Mouse (Mus musculus) kidney, adult 8-10 months (tissue): ENCODE results near the gene Pdik1l.

Experiments used
- DNase-seq, 2 experiments: peaks; one replicate each; pipeline ENCODE4 v3.0.0; 2022

The Pdik1l gene

DNA sequence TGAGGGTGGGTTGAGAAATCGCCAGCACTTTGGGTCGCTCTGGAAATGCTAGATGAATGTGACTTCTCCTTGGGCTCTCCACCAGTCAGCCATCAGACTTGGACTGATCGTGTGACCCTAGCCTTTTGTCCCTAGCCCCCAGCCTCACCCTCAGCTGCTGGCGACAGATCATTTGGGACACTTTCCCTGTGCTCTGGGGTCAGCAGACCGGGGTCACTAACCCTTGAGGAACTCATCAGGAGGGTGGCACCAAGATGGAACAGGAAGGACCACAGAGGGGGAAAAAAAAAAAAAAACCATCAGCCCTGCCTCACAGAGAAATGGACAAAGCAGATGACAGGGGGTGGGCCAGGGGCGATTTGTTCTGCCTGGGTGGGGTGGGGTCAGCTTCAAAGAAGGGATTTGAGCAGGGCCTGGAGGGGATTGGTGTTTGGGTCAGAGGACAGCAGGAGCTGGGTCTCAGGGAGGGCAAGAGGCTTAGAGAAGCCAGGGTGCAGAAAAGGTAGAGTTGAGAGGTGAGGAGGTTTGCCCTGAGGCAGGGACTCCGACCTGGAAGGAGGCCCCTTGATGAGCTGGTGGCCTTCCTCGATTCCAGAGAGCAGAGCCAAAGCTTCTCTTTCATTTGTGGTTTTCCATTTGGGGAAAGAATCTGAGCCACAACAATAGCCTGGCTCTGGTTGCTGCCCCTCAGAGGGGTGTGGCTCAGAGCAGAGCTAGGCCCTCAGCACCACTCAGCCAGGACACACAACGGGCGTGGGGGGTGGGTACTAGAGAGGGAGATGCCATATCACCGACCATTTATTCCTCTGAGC lies 30.3 kb downstream of the Pdik1l start:
- no peak for DNase-seq

DNA sequence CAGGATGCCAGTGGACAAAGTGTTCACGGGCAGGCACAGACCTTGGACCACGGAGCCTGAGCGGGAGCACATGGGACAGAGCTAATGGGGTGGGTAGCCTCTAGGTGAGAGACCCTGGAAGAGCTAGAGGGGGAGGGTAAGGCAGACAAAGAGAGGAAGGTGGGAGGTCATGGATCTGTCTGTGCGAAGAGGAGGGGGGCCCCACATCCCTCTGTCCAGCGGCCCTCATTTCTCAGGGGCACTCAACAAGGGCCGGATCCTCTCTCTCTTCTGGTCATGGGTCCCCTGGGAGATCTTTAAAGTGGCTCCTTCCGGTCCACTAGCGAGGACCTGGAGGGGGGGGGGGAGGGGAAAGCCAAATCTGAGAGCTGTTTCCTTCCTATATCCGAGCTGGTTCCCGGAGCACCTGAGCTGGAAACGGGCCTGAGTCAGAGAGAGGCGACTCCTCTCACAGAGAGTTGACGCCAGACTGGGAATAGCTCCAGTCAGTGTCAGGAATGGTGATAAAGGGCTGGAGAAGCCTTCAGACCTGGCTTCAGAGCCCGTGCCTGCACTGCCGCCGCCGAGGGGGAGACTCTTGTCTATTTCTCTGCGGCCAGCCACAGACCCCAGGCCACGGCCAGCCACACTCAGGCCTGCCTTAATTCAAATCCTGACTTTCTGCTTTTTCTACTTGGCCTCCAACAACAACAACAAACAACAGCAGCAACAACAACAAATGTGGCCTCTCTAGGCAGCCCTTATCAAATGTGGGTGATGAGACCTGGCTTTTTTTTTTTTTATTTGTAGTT lies 31.1 kb downstream of the Pdik1l start:
- DNase-seq = peak in 1 of 2 experiments; percentile 46

DNA sequence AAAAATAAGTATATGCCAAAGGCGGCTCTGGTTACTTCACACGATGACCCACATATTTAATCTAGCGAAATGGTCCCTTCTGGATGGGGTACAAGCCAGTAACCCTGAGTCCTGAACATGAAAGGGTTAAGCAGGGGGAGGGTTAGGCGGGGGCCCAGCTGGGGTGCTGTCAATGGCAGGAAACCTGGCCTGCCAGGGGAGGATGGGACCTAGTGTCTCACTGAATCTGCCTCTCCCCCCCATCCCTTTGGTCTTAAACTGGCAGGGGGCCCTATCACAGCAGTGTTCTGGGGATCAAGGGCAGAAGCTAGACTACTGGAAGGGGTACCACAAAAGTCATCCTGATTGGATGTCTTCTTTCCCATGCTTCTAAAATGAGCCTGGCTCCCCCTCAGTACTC lies 31.8 kb downstream of the Pdik1l start:
- DNase-seq = no peak

DNA sequence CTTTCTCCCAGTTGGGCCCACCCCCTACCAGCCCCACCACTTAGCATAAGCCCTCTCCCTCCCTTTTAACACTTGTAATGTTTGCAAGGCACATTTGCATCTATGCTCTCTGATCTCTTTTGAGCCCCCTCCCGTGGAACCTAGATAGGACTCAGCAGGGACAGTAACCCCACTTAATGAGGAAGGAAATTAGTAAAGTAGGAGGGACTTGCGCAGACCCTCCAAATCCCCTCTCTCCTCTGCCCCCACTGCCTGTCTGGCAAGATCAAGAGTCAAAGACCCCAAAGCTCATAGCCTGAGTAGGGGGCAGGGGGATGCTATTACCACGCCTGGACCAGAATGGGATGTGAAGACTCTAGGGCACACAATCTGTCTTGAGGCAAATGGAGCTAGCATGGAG lies 32.9 kb downstream of the Pdik1l start:
- DNase-seq = no peak

DNA sequence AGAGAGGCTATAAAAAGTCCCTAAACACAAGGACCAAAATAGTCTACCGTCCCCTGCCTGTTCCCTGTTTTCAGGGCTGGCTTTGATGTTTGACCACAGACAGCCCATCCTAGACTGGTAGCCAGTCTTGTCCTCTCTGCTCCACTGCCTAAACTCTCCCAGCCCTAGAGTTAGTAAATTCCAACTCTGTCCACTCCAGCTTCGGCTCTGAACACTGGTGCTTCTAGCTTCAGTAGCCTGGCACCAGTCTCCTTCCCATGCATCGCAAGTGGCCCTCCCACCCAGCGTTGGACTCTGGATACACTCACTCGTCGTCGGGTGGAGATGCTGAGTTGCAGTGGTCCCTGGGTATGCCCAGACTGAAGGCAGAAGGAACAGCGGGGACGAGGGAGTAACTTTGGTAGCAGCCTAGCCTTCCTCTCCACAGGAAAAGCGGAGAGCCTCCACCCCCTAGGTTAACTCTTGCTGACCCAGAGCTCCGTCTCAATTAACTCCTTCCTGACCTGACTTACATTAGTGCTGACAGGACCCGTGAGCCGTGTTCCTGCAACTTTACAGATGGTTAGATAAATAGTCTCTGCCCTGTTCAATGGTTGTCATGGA lies 33.9 kb downstream of the Pdik1l start, which contains the start of gene Grrp1:
Gene Grrp1 (minus strand): TSS at position 385 of the 603 bp plus-strand sequence.
- DNase-seq = no peak

DNA sequence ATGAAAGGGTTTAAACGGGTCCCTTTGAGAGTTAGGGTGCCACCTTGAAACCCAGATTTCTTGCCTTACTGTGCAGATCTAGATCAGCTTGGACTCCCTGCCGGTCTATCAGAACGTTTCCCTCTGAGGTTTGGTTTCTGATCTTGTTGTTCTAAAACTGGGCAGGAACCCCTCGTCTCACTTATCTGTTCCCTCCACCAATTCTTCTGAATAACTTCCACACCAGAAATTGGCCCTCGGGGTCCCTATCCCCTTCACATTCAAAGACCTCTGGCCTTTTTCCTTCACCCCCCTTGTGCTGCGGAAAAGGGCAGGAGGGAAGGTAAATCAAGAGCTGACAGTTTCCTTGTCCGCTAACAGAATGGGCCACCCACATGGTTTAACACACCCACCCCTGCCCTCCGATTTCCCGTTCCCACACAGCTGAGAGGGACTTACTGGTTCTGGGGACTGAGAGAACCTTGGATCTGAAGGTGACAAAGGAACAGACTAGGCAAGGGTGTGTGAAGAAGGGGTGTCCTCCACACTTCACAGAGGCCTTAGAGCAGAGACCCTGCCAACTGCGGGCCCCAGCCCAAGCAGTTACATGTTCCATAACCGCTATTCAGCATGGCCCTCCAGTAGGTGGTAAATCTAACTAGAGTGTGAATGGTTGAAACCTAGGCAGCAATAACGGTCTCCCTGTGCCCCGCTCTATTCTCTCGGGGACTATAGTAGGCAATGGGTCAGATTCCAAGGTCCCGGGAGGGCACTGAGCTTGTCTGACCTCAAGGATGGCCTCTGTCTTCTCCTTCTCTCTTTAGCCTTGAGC lies 34.6 kb downstream of the Pdik1l start:
- peak; percentile 36 to 38 for DNase-seq

DNA sequence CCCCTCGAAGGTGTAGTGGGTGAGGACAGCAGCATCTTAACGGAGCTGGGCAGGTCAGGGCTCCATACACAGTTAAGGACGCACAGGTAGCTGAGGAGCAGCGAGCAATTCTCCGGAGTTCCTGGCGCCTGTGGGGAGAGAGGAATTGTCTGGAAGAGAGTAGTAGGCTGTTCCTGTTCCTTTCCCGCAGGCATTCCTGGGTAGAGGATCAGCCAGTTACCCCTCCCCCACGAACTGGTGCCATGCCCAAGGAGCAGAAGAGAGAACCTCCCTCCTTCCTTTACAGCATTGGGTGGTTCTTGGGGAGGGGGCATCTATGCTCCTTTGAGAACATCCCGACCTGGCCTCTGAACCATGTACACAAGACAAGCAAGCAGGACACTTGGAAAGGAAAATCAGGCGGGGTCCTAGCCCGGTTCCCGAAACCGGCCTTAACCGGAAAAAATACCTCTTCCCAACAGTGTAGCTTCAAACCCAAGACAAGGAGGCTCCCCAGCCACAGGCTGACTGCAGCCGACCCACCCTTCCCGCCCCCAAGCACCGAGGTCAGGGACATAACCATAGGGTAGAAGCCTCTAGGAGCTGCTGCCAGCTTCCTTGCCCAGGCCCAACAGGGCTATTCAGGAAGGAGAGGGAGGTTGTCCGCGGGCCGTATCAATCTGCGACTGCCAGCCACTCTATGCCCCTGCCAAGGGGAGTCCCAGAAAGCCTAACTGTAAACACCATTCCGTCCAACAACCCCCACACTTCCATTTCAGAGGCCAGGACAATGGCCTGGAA lies 35.4 kb downstream of the Pdik1l start:
- no peak for DNase-seq

DNA sequence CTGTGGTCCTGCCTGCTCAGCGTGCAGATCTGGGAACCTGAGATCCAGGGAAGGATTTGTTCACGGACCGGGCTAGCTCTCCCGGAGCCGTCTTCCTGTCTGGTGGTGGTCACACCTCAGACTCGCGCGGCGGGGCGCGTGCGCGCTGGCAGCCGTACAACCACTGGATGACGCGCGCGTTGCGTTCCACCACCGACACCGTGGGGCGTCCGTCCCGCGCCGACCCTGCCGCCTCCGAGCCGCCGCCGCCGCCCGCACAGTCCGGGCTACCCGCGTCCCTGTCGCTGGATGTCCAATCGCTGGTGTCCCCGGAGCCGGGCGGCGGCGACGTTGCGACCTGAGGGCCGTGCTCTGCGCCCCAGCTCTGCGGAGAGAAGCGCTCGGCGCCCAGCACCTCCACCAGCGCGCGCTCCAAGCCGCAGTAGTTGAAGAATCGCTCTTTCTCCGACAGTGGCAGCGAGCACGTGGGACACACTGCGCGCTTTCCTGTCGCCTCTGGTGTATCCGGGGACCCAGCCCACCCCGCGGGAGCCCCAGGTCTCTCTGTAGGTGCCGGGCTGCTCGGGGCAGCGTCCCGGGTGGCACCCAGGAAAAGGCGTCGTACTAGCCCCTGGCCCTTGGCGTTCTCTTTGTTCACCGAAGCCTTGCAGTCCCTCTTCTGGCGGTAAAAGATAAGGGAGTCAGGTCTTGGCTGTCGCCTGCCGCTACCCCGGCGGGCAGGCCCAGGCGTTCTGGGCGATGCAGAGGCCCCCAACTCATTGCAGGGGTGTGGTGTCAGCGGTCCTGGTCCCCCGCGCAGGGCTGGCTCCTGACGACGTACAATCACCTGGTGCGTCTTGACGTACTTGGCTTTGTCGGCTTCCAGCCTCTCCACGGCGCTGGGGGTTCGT lies 36.2 kb downstream of the Pdik1l start:
- DNase-seq = no peak

DNA sequence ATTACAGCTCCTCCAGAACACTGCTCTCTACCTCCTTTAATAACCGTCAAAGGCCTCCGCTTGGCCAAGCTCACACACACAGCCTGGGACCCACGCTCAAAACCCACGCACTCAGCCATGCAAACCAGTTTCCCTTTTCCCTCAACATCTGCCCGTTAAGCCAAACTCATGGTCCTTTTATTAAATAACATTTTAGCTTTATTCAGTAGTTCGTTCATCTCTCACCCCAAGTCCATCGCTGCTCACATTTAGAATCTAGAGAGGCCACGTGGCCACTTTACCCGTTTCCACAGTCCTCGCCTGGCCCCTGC lies 36.8 kb downstream of the Pdik1l start:
- DNase-seq = no peak

DNA sequence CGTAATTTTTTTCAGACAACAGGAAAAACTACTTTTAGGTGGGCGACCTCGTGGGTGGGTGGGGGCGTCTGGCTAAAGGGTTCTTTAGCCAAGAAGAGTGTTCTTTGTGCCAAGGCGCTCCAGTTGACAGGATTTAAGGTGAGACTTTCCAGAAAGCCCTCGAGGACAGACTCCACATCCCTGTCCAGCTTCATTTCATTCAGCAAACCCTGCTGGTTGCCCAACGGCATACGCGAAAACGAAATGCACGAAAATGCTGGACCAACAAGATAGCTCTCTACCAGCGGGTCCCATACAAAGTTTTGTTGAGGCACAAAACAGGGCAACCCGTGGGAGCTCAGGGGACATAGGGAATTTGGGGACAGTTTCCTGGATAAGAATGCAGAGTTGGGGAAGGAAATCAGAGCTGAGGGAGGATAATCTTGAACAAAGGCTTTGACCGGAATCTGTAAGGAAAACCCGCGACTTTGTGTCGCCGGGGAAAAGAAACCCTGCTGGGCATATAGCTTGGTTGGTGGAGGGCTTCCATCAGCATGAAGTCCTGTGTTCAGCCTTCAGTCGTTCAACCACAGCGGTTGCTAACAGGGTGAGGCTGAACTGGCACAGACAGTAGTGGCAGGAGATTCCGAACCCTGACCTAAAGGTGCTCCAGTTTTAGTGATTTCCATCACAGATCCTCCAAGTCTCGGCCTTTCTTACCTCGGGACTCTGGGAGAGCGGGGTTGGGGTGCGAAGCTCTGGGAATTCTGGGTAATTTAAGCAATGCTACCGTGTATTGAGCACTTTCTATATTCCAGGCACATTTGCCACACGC lies 37.4 kb downstream of the Pdik1l start:
- DNase-seq = no peak

DNA sequence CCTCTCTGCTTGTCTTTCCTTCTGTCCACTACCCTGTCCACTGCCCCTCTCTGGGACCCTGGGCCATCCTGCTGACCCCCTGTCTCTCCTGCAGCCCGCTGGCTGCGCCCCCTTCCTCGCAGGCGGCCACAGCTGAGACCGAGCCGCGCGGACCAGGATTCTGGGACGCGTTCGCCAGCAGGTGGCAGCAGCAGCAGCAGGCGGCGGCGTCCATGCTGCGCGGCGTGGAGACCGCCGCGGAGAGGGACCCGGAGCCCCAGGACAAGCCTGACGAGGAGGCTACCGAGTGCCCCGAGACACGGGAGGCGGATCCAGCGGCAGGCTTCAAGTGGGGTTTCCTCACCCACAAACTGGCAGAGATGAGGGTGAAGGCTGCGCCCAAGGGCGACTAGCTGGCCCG lies 38.0 kb downstream of the Pdik1l start:
- peak in 1 of 2 experiments; percentile 67 for DNase-seq

DNA sequence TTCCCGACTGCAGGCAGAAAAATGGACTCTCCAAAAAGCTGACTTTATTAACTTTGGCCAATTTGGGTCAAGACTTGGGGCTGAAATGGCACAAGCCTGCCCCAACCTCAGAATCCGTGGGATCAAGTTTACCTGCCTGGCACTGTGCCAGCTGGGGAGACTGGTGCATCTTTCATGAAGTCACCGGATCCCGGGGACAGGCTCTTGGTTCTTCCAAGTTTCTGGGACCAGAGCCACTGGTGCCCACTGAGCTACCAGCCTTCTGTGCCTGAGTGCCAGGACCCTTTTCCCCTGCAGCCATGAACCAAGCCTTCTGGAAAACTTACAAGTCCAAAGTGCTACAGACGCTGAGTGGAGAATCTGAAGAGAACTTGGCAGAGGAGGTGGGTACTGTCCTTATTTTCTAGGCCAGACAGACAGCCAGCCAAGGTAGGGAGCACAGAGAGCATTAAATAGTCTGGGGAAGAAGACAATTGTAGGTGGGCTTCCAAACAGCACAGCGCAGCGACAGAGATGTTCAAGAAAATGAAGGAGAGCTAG lies 40.9 kb downstream of the Pdik1l start, which contains the start of gene Gm30191:
Gene Gm30191 (plus strand): TSS at position 217 of the 540 bp plus-strand sequence.
- DNase-seq = no peak

DNA sequence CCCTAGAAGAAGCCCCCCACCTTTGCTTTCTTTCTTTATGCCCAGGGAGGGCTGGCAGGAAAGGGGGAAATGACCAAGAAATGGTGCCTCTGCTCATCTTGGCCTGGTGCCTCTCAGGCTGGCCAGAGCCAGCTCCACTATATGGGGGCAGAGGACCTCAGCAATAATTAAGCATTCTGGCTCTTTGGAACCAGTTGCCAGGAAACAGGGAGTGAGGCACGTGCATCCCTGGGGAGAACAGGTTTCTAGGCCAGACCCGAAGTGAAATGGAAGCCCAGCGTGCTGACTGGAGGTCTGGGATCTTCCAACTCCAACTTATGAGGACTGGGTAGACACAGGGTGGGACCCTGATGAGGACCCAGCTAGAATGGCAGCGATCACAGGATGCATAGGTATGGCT lies 41.4 kb downstream of the Pdik1l start:
- peak in 1 of 2 experiments; percentile 33 for DNase-seq

DNA sequence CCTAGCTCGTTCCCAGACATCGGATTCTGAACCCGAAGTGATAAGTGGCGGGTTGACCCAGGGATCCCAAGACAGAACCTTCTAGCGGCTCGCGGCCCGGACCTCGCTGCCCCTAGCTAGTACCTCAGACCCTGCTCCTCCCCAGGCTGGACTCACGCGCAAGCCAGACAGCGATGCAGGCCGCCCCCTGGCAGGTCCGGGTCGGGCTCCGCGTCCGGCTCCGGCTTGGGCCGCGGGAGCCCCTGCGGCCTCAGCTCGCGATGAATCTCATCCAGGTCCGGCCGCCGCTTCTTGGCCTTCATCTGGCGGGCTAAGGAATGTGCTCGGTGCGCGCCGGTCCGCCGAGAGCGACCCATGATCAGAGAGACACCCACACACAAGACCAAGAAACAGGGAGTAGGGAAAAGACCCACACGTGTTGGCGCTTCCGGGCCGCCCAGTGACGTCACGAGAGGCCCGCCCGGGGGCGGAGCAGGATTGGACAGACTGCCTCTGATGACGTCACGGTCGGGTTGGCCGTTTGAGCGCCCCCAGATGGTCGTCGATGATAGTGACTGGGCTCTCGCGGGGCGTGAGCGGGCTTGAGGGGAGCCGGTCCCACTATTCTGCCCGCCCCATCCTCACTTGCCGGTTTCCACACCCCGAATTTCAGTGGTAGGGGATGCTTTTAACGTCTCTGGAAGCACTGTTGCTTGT lies 42.4 kb downstream of the Pdik1l start, which contains the start of gene Zfp593:
Gene Zfp593 (minus strand): TSS at position 445 of the 696 bp plus-strand sequence.
- peak; percentile 90 to 95 for DNase-seq

DNA sequence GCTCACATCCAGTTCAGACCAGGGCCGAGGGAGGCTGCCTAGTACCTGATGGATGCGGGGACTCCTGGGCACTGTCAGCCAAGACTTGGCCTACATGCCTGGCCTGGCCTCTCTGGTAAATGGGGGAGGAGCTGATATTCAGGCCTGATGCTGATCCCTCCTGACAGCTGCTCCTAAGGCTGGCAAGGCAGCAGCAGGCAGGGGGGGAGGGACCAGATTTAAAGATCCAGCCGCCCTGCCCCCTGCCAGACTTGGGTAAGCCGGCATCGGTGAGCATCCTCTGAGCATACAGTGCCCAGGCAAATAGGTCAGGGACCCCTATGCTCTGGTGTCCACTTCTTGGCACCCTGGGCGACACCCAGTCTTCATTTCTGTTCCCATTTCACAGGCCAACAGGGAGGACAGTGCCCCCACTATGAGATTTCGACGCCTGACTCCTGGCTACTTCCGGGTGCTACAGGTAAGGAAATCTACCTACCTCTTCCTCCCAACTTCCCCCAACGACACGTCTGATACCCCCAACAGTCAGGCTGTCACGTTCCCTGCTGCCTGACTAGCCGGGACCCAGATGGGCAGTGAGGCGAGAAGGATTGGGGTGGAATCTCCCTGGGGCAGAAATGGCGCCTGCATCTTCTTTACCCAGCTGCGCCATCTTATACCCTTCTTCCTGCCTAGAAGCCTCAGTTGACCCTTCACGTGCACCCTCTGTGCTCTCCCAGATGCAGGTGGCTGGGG lies 44.0 kb downstream of the Pdik1l start, which contains the start of gene E130218I03Rik:
Gene E130218I03Rik (plus strand): TSS at position 147 of the 735 bp plus-strand sequence.
- no peak for DNase-seq

DNA sequence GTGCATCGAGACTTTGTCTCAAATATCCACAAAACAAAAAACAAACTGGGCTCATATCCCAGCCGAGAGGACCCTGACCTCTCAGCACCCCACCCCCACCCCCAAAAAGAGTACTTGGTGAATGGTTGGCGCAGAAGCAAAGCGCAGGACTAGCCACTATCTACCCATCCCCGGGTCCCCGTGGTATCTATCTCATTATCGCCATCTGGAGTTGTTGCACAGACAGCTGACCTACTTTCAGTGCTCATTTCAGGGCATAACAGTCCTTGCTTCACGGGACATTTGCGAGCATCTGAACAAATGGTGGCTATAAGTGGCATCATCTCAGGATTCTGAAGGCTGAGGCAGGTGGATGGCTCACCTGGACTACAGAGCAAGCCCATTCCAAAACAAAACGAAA lies 49.0 kb downstream of the Pdik1l start:
- no peak for DNase-seq

DNA sequence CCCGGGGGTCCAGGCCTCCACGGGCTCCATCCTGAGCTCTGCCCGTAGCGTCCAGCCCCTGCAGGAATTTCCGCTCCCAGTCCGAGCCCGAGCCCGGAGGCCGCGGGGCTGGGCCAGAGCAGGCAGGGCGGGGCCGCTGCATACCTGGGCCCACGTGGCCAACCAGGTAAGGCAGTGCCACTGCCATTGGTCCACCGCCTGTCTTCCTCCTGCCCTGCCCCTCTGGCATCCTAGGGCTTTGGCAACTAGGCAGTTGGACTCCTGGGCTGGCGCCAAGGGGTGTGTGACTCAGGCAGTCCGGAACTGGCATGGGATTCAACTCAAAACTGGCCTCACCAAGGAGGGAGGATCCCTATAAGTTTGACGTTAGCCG lies 49.4 kb downstream of the Pdik1l start, which contains the start of gene Cnksr1:
Gene Cnksr1 (minus strand): TSS at position 121 of the 373 bp plus-strand sequence.
- peak; percentile 94 to 96 for DNase-seq
